Comparison of ENCODE assay signal across 18 mouse cellular contexts in the genomic region with DNA sequence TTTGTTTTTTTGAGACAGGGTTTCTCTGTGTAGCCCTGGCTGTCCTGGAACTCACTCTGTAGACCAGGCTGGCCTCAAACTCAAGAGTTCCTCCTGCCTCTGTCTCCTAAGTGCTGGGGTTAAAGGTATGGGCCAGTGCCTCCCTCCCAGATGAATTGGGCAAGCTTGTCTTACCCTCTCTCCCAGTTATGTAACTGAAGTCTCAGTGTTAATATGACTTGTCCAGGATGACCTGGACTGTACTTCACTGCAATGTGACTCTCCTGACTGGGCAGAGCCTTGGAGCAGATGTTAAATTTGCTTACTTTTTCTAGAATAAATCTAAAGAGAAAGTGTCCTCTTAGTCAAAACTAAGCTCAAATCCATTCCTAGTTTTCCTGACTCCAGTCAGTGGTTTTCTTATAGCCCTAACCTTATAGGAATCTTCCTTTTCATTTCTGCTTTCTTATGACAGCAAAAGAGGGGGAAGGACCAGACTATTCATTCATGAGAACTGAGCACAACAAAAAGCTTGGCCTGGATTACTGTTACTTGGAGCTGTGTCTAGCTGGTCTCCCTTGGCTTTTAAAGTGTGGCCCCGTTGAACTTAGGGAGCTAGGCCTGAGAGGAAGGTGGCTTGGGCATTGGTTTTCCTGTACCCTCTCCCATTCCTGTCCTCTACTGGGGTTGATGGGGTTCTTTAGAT. TPM values are rescaled to one million over a fixed set of nuclear protein-coding genes. Genes with fewer than 3 reads are reported as not detected.
DNase-seq lines count a peak whose midpoint lies in the region; ATAC-seq and TF ChIP-seq lines count a peak whose summit lies in the region.
"Had no signal": no experiment of that assay in that cellular context is flagged by ENCODE, and none has a peak within 500 bp of the region (broad histone marks: within the 10 kb centered on the region; RNA-seq: fewer than 3 reads in every experiment).

No protein-coding gene starts in this region.

- no peak for TF ChIP-seq POLR2A in brain, embryonic 14.5 days (IDR thresholded peaks at IDR 0.05; ENCODE audit: borderline replicate concordance, extremely low read depth, insufficient read depth, insufficient read length, poor library complexity, severe bottlenecking)

- H3K4me2 ChIP-seq in forebrain, embryonic 14.5 days (ENCODE audit: low read length), result no peak overlapping the region
- H3K4me2 ChIP-seq in forebrain, embryonic 11.5 days (ENCODE audit: low read depth, low read length, severe bottlenecking), result no peak overlapping the region
- H3K4me2 ChIP-seq: midbrain, embryonic 12.5 days; neural tube, embryonic 12.5 days had no signal

- TF ChIP-seq CTCF in brain, embryonic 14.5 days (IDR thresholded peaks at IDR 0.05; ENCODE audit: borderline replicate concordance, extremely low read depth, insufficient read depth, insufficient read length), result no peak

- WGBS in forebrain, embryonic 14.5 days, result 78% methylated on average over 1 of the region's 1 CpGs
- 77% methylated on average over 1 of the region's 1 CpGs for WGBS in forebrain, embryonic 11.5 days

- no peak overlapping the region for H3K9ac ChIP-seq in forebrain, embryonic 14.5 days (ENCODE audit: low read length)
- H3K9ac ChIP-seq in forebrain, embryonic 11.5 days (ENCODE audit: low read length), result no peak overlapping the region
- H3K9ac ChIP-seq: liver, postnatal 0 days; midbrain, embryonic 12.5 days; neural tube, embryonic 12.5 days had no signal

- no peaks in the 10 kb centered on the region for H3K36me3 ChIP-seq in forebrain, embryonic 14.5 days (ENCODE audit: control insufficient read depth, insufficient read depth, low read length)
- H3K36me3 ChIP-seq in forebrain, embryonic 11.5 days (ENCODE audit: control insufficient read depth, insufficient read depth, low read length), result no peaks in the 10 kb centered on the region
- H3K36me3 ChIP-seq: midbrain, embryonic 12.5 days; neural tube, embryonic 12.5 days had no signal

- peak; percentile 64 for DNase-seq in forebrain, embryonic 14.5 days (ENCODE audit: low spot score)
- no peak for DNase-seq in forebrain, embryonic 11.5 days (ENCODE audit: low spot score)
- DNase-seq in left cerebral cortex, postnatal 14 days (ENCODE audit: low spot score in 2 of 2), result peak; percentile 35 to 71
- DNase-seq in left cerebral cortex, postnatal 36 days (ENCODE audit: low spot score in 2 of 2), result no peak
- peak; percentile 40 for DNase-seq in 416B (ENCODE audit: low read depth)
- peak; percentile 76 for DNase-seq in brain, embryonic 14.5 days (ENCODE audit: low read depth)
- DNase-seq in adrenal gland, adult 18-20 months (ENCODE audit: low spot score in 2 of 2), result no peak
- no peak for DNase-seq in right cerebral cortex, postnatal 10 days (ENCODE audit: low spot score in 2 of 2)
- DNase-seq: adrenal gland, adult 8-10 months; cerebellum, postnatal 25 days; kidney, postnatal 36 days; liver, postnatal 0 days had no signal

- intact Hi-C loops in left cerebral cortex, postnatal 14 days (cut with DNase I), result no loop called here
- intact Hi-C loops in left cerebral cortex, postnatal 36 days (cut with DNase I), result no loop called here

- no peak overlapping the region for H3K27ac ChIP-seq in forebrain, embryonic 14.5 days (ENCODE audit: low read depth, low read length)
- H3K27ac ChIP-seq in forebrain, embryonic 11.5 days (ENCODE audit: low read depth, low read length), result no peak overlapping the region
- H3K27ac ChIP-seq: midbrain, embryonic 12.5 days; neural tube, embryonic 12.5 days had no signal

- ATAC-seq in forebrain, embryonic 14.5 days, result no peak
- ATAC-seq in forebrain, embryonic 11.5 days (replicated peaks; ENCODE audit: low FRiP score), result no peak
- ATAC-seq: liver, postnatal 0 days had no signal

- no peaks in the 10 kb centered on the region for H3K4me1 ChIP-seq in forebrain, embryonic 14.5 days (ENCODE audit: control insufficient read depth, insufficient read depth, low read length)
- H3K4me1 ChIP-seq in forebrain, embryonic 11.5 days (replicated peaks; ENCODE audit: control insufficient read depth, insufficient read depth, low read length), result peaks cover 3% of the 10 kb centered on the region; the same call in 1 of the 2 replicates

- H3K4me3 ChIP-seq in forebrain, embryonic 14.5 days (ENCODE audit: low read depth, low read length), result no peak overlapping the region
- H3K4me3 ChIP-seq in forebrain, embryonic 11.5 days (ENCODE audit: low read depth, low read length), result no peak overlapping the region
- H3K4me3 ChIP-seq: midbrain, embryonic 12.5 days; neural tube, embryonic 12.5 days had no signal

- H3K9me3 ChIP-seq in forebrain, embryonic 14.5 days (replicated peaks; ENCODE audit: control insufficient read depth, low read length), result no peaks in the 10 kb centered on the region
- H3K9me3 ChIP-seq in forebrain, embryonic 11.5 days (ENCODE audit: control insufficient read depth, low read length), result no peaks in the 10 kb centered on the region
- H3K9me3 ChIP-seq: midbrain, embryonic 12.5 days; neural tube, embryonic 12.5 days had no signal

- H3K27me3 ChIP-seq in forebrain, embryonic 14.5 days (replicated peaks; ENCODE audit: control insufficient read depth, insufficient read depth, low read length), result peaks cover 28% of the 10 kb centered on the region
- peaks cover 27% of the 10 kb centered on the region for H3K27me3 ChIP-seq in forebrain, embryonic 11.5 days (ENCODE audit: control insufficient read depth, insufficient read depth, low read length)

RNA-seq across cellular contexts. Expression of a gene that starts 9.7 kb away (rescaled TPM):
- 27.5 and 28.9 TPM in 2 replicates for polyA plus RNA-seq in forebrain, embryonic 14.5 days (2014; fragmentation: Nextera tagmentation; extraction: Ambion mirVana)
- polyA plus RNA-seq in forebrain, embryonic 11.5 days (2014; fragmentation: Nextera tagmentation; extraction: Ambion mirVana), result 25.1 and 27.4 TPM in 2 replicates
- 10 to 100 TPM; 15.3 to 15.6 TPM for total RNA-seq in left cerebral cortex, postnatal 14 days (2021)
- 10 to 100 TPM; 13.2 to 14.9 TPM for total RNA-seq in left cerebral cortex, postnatal 36 days (2021)
- polyA plus RNA-seq in brain, embryonic 14.5 days (2012; rRNA removed), result 24.1 and 27.0 TPM in 2 replicates
- total RNA-seq in adrenal gland, adult 18-20 months (2021), result 1 to 10 TPM; 7.1 to 8.7 TPM

RNA-seq across cellular contexts. Expression of a gene that starts 10.9 kb away (rescaled TPM):
- 0.19 TPM in 1 of 2 replicates, not detected in the other for polyA plus RNA-seq in forebrain, embryonic 14.5 days (2014; fragmentation: Nextera tagmentation; extraction: Ambion mirVana)
- polyA plus RNA-seq in forebrain, embryonic 11.5 days (2014; fragmentation: Nextera tagmentation; extraction: Ambion mirVana), result not detected in 2 replicates
- total RNA-seq in left cerebral cortex, postnatal 14 days (2021), result under 1 TPM; 0.13 to 0.22 TPM
- under 1 TPM in 1 of 2 experiments, not detected in 1; 0.22 TPM for total RNA-seq in left cerebral cortex, postnatal 36 days (2021)
- polyA plus RNA-seq in brain, embryonic 14.5 days (2012; rRNA removed), result 0.13 and 0.14 TPM in 2 replicates
- 1 to 10 TPM in 1 of 2 experiments, under 1 TPM in 1; 0.17 to 1.0 TPM for total RNA-seq in adrenal gland, adult 18-20 months (2021)
- polyA plus RNA-seq: intestine, embryonic 14.5 days; midbrain, embryonic 12.5 days; neural tube, embryonic 12.5 days had no signal

RNA-seq across cellular contexts. Expression of a gene that starts 15.1 kb away (rescaled TPM):
- not detected in 2 replicates for polyA plus RNA-seq in forebrain, embryonic 14.5 days (2014; fragmentation: Nextera tagmentation; extraction: Ambion mirVana)
- not detected in 2 replicates for polyA plus RNA-seq in forebrain, embryonic 11.5 days (2014; fragmentation: Nextera tagmentation; extraction: Ambion mirVana)
- total RNA-seq in left cerebral cortex, postnatal 14 days (2021), result not detected
- total RNA-seq in left cerebral cortex, postnatal 36 days (2021), result not detected
- polyA plus RNA-seq in brain, embryonic 14.5 days (2012; rRNA removed), result not detected in 2 replicates
- total RNA-seq in adrenal gland, adult 18-20 months (2021), result under 1 TPM in 1 of 2 experiments, not detected in 1; 0.20 TPM
- total RNA-seq: heart, adult 8-10 months; heart, postnatal 25 days had no signal
- polyA plus RNA-seq: C2C12; intestine, embryonic 14.5 days; midbrain, embryonic 12.5 days; neural tube, embryonic 12.5 days had no signal

RNA-seq across cellular contexts. Expression of a gene that starts 45.2 kb away (rescaled TPM):
- polyA plus RNA-seq in forebrain, embryonic 14.5 days (2014; fragmentation: Nextera tagmentation; extraction: Ambion mirVana), result 29.2 and 29.3 TPM in 2 replicates
- polyA plus RNA-seq in forebrain, embryonic 11.5 days (2014; fragmentation: Nextera tagmentation; extraction: Ambion mirVana), result 32.9 and 39.5 TPM in 2 replicates
- 10 to 100 TPM; 46.8 to 47.1 TPM for total RNA-seq in left cerebral cortex, postnatal 14 days (2021)
- 10 to 100 TPM; 36.7 to 38.6 TPM for total RNA-seq in left cerebral cortex, postnatal 36 days (2021)
- polyA plus RNA-seq in brain, embryonic 14.5 days (2012; rRNA removed), result 84.6 and 138 TPM in 2 replicates
- 10 to 100 TPM; 62.2 to 89.1 TPM for total RNA-seq in adrenal gland, adult 18-20 months (2021)

Comparison
In these comparisons a context has a peak if more than half of its experiments do, and no peak if none do; other contexts are left out.
1. DNase-seq: peak in forebrain, embryonic 14.5 days (single experiment), left cerebral cortex, postnatal 14 days (2 of 2), 416B (single experiment) and brain, embryonic 14.5 days (single experiment); none in forebrain, embryonic 11.5 days (single experiment), left cerebral cortex, postnatal 36 days (0 of 2), adrenal gland, adult 18-20 months (0 of 2) and right cerebral cortex, postnatal 10 days (0 of 2).